Mouse (Mus musculus) CD4-positive naive resting alpha-beta T cell, adult 57 days (primary cell): ENCODE results near the gene Kif18b. TPM values are rescaled to one million over a fixed set of nuclear protein-coding genes. Genes with fewer than 3 reads are reported as not detected.

Experiments used
- total RNA-seq: library from RNA; stranded (reverse); gene quantifications from one replicate; pipeline ENCODE4 v1.2.4, GENCODE M21; 2023

The Kif18b gene
- 0.38 TPM for total RNA-seq

DNA sequence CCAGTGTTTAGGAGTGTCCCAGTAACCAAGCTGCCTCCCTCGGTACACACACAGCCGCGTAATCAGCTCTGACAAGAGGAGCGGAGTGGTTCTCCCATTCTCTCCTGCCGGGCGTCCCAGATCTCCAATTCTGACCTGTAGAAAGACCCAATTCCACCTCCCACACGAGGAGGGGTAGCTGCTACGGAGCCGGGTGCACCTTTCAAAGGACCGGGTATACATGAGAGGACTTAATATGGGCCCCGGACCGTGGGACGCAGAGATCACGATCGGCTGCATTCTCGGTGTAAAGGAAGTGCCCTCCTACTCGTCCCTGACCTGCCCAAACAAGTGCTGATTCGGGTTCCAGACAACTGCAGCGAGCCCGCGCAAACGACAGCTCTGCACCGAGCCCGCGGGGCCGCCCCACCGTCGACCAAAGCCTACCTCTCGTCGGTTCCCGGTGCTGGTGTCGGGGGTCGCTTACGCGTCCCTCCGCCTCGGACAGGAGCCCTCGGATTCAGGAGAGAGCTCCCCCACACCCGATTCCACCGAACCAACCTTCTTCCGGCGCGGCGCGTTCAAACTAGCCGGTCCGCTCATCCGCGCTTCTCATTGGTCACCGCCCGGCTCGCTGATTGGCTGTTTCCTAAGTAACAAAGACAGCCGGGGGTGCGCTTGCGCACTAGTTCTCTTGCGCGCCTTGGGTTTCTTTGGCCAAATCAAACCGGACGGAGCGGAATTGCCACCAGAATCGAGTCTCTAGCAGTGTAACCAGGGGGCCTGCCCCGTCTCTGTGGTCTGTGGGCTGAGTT, at the start of gene Kif18b:
Gene Kif18b (minus strand): TSS at position 568 of the 794 bp plus-strand sequence.

DNA sequence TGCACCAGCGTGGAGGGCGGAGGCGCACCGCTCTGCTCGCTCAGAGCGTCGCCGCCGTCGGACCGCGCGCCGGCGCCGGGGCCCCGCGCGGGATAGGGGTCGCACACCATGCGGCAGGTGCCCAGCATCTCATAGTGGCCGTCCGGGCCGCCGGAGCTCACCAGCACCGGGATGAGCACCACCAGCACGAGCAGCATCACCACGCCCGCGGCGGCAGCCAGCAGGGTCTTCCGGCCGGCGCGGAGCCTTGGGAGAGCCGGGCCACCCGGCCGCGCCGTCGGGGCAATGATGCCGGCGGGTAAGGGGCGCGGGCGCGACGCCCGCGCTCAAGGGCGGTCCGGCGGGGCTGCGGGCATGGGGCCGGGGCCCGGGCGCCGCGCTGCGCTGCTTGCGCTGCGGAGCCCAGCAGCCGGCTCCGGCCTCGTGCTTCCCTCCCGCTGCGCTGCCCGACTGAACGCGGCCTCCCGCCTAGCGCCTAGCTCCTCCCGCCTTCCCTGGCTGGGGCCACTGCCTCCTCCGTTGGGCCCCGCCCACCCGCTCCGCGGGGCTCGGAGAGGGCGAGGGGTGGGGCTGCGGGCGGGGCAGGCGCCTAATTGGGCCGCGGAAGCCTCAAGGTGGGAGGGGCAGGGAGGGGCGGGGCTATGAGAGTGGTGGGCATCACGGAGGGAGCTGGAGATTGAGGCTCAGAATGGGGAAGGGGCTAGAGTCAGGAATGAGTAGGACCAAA, 21.5 kb upstream of the Kif18b start, which contains the start of gene C1ql1:
Gene C1ql1 (minus strand): TSS at position 424 of the 727 bp plus-strand sequence.

DNA sequence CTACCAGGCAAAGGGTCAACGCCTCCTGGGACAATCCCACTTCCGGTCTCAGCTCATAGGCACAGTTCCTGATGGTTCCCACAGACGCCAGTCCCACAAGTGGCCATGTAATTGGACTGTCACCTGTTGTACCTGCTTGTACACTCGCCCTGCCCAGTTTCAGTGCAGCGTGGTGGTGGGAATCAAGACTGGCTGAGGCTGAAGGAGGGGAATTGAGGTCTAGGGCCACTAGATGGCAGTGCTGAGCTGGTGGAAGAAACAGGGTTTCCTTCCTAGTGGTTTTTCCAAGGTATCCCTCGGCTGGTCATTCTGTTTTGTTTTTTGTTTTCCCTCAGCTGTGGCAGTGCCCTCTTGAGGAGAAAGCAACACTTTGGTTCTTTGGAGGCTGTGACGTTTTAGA, 24.2 kb downstream of the Kif18b start, which contains the start of gene Gfap:
Gene Gfap (minus strand): TSS at position 150 of the 400 bp plus-strand sequence.

DNA sequence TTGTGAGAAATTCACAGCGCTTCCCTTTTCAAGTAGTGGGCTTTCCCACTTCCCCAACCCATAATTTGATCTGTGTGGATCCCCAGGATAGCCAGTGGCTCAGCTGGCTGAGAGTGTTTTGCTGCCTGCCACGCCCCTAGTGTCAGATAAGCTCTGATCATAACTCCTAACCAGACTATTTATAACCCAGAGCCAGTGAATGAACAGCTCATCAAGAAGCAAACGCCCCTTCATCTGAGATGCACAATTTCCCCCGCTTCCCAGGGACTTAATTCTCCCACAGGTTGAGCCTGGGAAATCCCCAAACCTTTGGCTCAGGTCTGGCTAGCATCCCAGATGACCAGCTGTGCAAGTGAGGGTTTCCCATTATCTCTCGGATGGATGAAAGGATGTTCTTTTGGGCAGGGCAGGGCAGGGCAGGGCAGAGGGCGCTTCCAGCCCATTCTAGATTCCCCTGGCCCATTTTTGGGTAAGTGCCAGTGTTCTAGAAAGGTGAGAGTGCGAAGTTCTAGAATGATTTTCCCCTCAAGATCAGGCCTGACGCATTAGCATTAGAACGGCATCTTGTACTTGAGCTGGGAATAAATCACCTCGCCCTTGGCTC, 40.2 kb downstream of the Kif18b start, which contains the start of gene Fam187a:
Gene Fam187a (plus strand): TSS at position 554 of the 604 bp plus-strand sequence.

DNA sequence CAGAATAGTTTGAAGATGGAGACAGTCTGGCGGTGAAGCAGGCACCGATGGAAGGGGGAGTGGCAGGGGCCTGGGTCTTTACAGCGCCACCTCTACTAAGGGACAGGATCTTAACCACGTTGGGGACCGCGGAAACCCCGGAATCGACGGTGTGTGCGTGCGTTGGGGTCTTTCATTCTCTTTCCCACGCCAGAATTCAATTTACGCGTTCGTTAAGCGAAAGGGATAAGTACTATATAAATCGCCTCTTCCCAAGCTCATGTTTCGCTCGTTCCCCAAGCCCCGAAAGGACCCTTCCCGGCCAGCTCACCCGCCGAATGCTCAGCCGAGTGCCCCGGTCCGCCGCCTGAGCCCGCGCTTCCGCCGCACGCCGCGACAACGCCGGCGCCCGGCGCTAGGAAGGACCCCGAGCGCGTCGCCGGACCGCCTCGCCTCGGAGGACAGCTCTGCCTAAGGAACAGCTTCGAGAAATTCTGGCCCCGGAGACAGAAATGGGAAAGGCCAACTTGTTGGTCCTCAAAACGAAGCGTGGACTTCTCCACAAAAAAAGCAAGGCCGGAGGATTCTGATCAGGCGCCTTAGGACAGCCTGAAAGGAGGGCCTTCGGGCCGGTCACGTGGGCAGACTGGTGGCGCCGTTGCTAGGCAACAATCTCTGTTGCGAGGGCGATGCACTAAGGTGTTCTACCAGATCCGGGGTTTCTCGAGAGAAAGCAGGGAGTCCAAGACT, 44.2 kb downstream of the Kif18b start, which contains the start of the genes Eftud2 and Ccdc103:
Gene Eftud2 (minus strand): TSS at position 401 of the 729 bp plus-strand sequence.
Gene Ccdc103 (plus strand): TSS at position 620 of the 729 bp plus-strand sequence.

Other genes with a start within 250 kb of the Kif18b start
- 30.9 TPM for gene Ccdc43, start 227.3 kb downstream of the Kif18b start, total RNA-seq
- 3.9 TPM for gene Adam11, start 163.7 kb downstream of the Kif18b start, total RNA-seq
- gene Gjc1, start 105.4 kb downstream of the Kif18b start, total RNA-seq = not detected
- gene Higd1b, start 89.3 kb downstream of the Kif18b start, total RNA-seq = not detected
- gene Eftud2, start 44.1 kb downstream of the Kif18b start, total RNA-seq = 128 TPM
- gene Ccdc103, start 43.9 kb downstream of the Kif18b start, total RNA-seq = not detected
- gene Fam187a, start 40.0 kb downstream of the Kif18b start, total RNA-seq = not detected
- not detected for gene Gfap, start 24.2 kb downstream of the Kif18b start, total RNA-seq
- gene C1ql1, start 21.6 kb upstream of the Kif18b start, total RNA-seq = not detected
- gene Nmt1, start 103.1 kb upstream of the Kif18b start, total RNA-seq = 68.1 TPM
- gene Dcakd, start 103.2 kb upstream of the Kif18b start, total RNA-seq = 17.7 TPM
- not detected for gene Plcd3, start 176.5 kb upstream of the Kif18b start, total RNA-seq
- gene Acbd4, start 176.6 kb upstream of the Kif18b start, total RNA-seq = 33.8 TPM
- gene Hexim1, start 191.1 kb upstream of the Kif18b start, total RNA-seq = 130 TPM
- gene Hexim2, start 207.3 kb upstream of the Kif18b start, total RNA-seq = 2.7 TPM
- 440 TPM for gene Fmnl1, start 246.0 kb upstream of the Kif18b start, total RNA-seq